Mouse (Mus musculus) CH12.LX (cell line): ENCODE results near the gene Dbndd2.

Source experiments
- CHD2 ChIP-seq: IDR thresholded peaks from 2 replicates; pipeline ENCODE4 v1.6.1; 2011; ENCODE audit warnings: low read length, improper control_type of control experiment
- CTCF ChIP-seq, 2 experiments: IDR thresholded peaks in 1 of 2; conservative IDR thresholded peaks in 1 of 2; 2 replicates each; pipeline ENCODE4 v1.5.1; 2011 to 2012; ENCODE audit warnings: low read depth in 2 of 2, low read length in 2 of 2, improper control_type of control experiment in 1 of 2, inconsistent platforms in 1 of 2, mild to moderate bottlenecking in 1 of 2, moderate library complexity in 1 of 2
- NELFE ChIP-seq: IDR thresholded peaks from 2 replicates; pipeline ENCODE4 v1.6.1; 2011; ENCODE audit warnings: low read depth, low read length, improper control_type of control experiment
- POLR2A ChIP-seq: IDR thresholded peaks from 2 replicates; pipeline ENCODE4 v1.6.1; 2011; ENCODE audit warnings: low read depth, mild to moderate bottlenecking, improper control_type of control experiment, low read length
- USF2 ChIP-seq: conservative IDR thresholded peaks from 2 replicates; pipeline ENCODE4 v1.6.1; 2011; ENCODE audit warnings: low read depth, low read length, improper control_type of control experiment
- ZNF384 ChIP-seq: IDR thresholded peaks from 2 replicates; pipeline ENCODE4 v1.6.1; 2012; ENCODE audit warnings: low read depth, low read length, improper control_type of control experiment, inconsistent platforms

- TF ChIP-seq ZNF384, result no peak
- no peak for TF ChIP-seq USF2
- no peak for TF ChIP-seq CHD2
- TF ChIP-seq POLR2A, result no peak
- TF ChIP-seq CTCF (conservative IDR thresholded peaks at IDR 0.05 in 1 of 2, IDR thresholded peaks at IDR 0.05 in 1 of 2; ENCODE audit: low read depth in 2 of 2, low read length in 2 of 2), result no peak
- TF ChIP-seq NELFE, result no peak
Observed at GRCm38 (mm10) chr2:164487115-164487527, 1.2 kb downstream of the Dbndd2 start.
